In the genomic region with DNA sequence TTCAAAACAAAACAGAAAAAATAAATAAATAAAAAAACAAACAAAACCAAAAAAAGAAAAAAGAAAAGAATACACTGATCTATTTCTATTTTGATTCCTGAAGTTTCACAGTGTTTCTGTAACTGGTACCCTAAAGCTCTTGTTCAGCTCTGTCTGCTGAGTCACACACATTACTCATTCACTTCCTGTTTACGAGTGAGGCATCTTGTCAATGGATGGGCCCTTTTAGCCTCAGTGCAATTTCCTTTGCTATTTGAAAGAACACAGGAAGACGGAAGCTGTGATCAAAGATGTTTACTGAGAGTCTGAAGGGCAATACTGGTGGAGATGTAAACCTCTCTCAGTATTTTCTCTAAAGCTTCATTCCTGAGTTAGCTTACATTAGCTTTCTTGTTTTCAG, we compare ENCODE assay signal across 1 mouse cellular context.
TF ChIP-seq lines count a peak whose summit lies in the region.

No protein-coding gene starts in this region.

TF ChIP-seq in MEL, 35 proteins besides CTCF, POLR2A, EP300 and RAD21 (continued from another document):
- TF ChIP-seq ZKSCAN1 (IDR thresholded peaks at IDR 0.05; ENCODE audit: low read depth, low read length) (no peak), ETS1 (IDR thresholded peaks at IDR 0.05; ENCODE audit: low read depth, low read length) (no peak), E2F4 (IDR thresholded peaks at IDR 0.05; ENCODE audit: borderline replicate concordance, low read depth, low read length) (no peak), HCFC1 (IDR thresholded peaks at IDR 0.05; ENCODE audit: low read depth, low read length) (no peak)
TF ChIP-seq in MEL: peak in this region for 0.
